Mouse (Mus musculus) A20 (cell line): Measurements from ENCODE around the gene Selenos.

Source experiments
- DNase-seq: peaks from one replicate; pipeline ENCODE4 v3.0.0-alpha.2; 2011; ENCODE audit warnings: low read depth, low spot score

The Selenos gene

DNA sequence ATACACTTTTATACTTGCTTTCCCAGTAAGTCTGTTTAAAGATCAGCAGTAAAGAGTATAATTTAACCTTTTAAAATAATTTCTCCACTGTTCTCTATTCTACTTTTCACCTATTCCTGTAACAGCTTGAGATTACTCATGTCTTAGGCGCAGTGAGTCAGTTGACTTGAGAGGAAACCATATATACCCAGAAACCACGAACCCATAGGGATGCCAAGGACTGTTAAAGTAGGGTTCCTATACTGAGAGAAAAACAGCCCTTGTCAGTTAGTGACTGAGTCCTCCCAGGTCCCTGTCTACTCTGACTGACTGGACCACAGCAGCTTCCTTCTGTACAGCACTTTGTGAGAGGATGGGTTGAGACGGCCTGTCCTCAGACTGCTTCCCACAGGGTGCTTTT is 38.6 kb downstream of the Selenos start:
- no peak for DNase-seq

- peak; percentile 61 for DNase-seq
Observed at GRCm38 (mm10) chr7:66118796-66119195, 39.3 kb downstream of the Selenos start.

DNA sequence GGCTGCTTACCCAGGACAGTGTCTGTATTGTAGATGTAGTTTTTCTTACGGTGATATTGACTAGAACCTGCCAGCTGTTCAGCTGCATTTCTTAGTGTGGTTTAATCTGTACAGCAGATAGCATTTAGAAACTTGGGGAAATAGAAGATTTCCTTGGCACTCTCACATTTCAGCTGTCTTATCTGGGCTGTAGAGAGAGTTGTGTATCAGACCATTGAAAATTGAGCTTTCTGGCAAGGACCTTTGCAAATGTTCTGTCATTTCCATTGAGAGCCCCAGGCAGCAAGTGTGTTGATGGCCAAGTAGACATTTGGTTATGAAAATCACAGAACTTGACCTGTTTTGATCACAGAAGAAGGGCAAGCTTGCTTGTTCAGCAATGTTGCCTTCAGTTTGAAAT is 40.7 kb downstream of the Selenos start:
- DNase-seq: peak; percentile 50

GRCm38 (mm10) chr7:66120702-66121396 is 41.4 kb downstream of the Selenos start:
- peak; percentile 82 for DNase-seq

- peak; percentile 82 for DNase-seq
Observed at GRCm38 (mm10) chr7:66124551-66124968, 45.1 kb downstream of the Selenos start.

DNA sequence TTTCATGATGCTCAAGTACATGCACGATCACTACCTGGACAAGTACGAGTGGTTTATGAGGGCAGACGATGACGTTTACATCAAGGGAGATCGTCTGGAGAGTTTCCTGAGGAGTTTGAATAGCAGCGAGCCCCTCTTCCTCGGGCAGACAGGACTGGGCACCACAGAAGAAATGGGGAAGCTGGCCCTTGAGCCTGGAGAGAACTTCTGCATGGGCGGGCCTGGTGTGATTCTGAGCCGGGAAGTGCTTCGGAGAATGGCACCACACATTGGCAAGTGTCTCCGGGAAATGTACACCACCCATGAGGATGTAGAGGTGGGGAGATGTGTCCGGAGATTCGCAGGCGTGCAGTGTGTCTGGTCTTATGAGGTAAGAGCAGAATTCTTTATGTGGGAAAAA is 45.9 kb downstream of the Selenos start:
- DNase-seq: no peak

DNA sequence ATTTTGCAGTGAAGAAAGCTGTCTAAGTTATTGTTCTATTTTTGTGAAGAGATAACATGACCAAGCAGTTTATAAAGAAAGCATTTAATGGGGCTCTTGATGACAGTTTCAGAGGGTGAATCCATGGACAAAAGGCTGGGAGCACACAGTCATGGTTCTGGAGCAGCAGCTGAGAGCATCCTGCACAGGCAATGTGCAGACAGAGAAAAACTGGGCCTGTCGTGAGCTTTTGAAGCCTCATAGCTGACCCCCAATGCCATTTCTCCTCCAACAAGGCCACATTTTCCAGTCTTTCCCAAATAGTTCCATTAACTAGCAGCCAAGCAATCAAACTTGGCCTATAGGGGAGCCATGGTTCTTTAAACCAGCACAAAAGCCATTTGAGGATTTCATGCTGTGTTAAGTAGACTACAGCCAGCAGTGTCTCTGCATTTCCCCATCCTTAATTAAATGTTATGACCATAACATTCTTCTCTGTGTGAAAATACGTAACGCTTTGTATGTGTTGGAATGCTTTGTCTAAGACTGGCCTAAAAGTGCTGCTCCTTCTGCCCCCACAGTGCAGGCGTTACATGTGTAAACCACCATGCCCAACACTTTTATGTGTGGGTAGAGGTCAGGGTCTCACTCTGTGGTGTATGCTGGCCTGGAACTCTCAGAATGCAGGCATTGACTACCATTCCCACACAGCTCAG is 48.6 kb downstream of the Selenos start:
- no peak for DNase-seq

DNA sequence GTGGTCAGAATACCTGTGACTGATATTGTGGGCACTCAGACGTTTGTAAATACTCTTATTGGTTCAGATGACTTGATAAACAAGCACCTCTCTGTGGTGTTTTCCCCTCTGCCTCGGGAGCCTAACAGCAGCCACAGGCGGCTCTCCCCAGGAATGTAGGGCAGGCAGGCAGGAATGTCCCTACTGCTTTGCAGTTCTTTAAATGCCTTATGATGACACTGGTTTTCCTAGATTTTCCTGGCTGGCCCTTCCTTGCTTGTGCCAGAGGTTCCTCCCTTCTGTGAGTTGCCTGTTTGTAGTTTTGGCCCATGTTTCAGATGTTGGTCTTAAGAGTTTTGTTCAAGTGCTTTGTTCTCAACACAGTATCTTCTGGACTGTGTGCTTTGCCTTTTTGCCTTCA is 49.4 kb downstream of the Selenos start:
- no peak for DNase-seq

GRCm38 (mm10) chr7:66130296-66130695 is 50.8 kb downstream of the Selenos start:
- DNase-seq: no peak

DNA sequence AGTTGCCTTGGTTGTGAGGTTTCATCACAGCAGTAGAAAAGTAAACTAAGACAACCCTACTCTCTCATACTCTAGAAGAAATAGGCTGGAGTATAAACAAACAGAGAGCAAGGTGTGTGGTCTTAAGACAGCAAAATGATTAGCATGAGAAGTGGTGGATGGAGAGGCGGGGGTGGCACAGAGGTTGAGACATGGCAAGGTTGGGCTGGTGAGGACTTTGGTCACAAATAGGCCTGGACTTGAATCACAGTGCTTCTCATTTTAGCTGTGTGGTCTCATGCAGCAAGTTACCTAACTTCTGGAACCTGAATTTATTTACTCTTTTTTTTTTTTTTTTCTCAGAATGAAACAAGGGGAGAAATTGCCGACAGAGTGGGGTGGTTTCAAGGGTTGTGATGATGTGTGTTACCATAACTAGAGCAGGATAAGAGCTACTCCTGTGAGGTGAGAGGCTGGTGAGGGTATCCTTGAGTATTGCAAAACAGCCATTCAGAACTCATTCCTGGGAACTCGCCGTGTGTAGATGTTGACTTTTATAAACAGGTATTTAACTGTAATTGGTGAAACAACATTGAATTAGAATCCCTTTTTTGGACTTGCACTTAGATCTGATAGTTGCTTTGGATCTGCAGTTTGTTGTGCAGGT is 52.5 kb downstream of the Selenos start:
- DNase-seq: no peak

GRCm38 (mm10) chr7:66134154-66134553 is 54.7 kb downstream of the Selenos start:
- no peak for DNase-seq

DNA sequence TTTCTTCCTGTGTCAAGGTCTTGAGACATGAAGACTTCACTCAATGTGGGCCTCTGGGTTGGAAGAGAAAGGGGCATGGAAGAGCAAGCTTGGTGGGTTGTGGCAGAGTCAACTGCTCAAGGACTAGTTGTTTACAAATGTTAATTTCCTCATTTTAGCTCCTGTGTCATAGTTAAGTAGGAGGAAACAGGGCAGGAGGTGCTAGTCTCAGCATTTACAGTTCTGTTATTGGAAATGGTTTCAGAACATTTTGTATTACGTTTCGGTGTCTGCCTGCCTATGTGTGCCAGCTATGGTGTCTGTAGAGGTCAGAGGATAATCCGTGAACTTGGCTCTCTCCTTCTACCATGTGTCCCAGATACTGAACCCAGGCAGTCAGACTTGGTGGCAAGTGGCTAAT is 56.2 kb downstream of the Selenos start:
- no peak for DNase-seq

DNA sequence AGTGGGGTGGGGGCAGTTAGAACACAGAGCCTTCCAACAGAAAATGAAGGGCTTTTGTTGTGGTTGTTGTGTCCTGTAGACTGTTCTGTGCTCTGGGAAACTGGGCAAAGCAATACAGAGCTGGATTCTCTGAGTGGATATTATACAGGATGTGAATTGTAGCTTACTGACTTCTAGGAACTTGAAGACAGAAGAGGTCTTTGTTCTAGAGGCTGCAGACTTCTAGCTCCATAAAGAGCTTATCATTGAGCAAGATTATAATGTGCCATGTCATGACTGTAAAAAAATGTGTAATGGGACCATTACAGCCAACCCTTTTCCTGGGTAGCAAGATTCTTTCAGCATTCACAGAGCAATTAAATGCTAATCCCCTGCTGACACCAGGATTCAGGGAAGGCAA is 56.7 kb downstream of the Selenos start:
- DNase-seq: no peak

DNA sequence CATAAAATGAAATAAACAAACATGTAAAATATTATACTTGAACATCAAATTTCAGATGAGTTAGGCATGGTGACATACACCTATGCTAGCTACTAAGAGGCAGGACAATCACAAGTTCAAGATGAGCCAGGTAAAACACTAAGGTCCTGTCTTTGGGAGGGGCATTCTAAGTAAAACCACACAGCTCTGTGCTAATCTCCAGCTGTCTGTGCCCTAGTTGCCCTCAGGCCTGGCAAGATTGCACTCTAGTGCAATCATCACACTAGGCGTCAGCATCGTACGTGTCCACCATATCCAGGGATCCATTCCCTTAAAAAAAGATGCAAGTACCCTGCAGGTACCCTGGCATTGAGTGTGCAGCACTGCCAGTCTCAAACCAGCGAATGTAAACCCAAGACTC is 57.9 kb downstream of the Selenos start:
- no peak for DNase-seq

- DNase-seq: no peak
Observed at GRCm38 (mm10) chr7:66138301-66138700, 58.9 kb downstream of the Selenos start.

GRCm38 (mm10) chr7:66138878-66139277 is 59.4 kb downstream of the Selenos start:
- DNase-seq: no peak
